Mouse (Mus musculus): ENCODE measurements around the gene Il17rb.
A peak's percentile ranks its signal among the peaks of the same experiment; 100 is the strongest.

The Il17rb gene

DNA sequence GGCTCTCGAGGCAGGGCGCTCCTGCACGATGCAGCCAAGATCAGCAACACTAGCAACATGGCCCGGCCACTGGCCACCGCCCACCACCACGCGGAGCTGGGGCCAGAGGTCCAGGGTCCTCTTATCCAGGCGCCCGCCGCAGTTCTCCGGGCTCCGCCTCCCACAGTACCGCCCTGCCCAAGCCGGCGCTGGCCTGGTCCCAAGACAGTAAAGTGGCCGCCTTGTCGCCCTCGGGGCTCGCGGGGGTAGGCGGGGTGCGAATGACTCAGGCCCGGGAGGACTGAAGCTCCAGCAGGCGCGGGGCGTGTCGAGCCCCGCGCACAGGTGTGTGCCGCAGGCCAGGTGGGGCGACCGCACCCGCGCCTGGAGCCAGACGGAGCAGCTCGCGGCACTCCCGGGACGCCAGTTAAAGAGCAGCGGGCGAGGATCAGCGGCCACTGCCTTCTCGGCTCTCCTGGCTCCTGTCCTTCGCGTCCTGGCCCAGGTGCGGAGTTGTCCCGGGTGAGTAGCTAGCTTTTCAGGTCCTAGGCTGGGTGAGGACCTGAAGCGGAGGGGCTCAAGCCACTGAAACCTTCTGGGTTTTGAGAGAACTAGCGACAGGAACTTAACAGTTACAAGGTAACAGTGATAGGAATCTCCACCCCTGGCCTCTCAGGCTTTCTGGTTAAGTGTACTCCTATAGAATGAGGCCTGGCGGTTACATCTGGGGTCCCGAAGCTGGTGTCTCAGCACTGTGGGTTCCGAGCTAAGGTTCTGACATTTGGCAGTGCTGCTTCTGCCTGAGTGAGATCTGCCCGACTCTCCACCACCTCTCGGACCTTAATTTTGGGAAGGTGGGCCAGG is at the start of gene Il17rb, which contains the start of gene Chdh:
TSS of gene Il17rb (minus strand) at position 164 of the 843 bp plus-strand sequence.
TSS of gene Chdh (plus strand) at position 291 of the 843 bp plus-strand sequence.
- DNase-seq: peak; percentile 35 to 48

DNA sequence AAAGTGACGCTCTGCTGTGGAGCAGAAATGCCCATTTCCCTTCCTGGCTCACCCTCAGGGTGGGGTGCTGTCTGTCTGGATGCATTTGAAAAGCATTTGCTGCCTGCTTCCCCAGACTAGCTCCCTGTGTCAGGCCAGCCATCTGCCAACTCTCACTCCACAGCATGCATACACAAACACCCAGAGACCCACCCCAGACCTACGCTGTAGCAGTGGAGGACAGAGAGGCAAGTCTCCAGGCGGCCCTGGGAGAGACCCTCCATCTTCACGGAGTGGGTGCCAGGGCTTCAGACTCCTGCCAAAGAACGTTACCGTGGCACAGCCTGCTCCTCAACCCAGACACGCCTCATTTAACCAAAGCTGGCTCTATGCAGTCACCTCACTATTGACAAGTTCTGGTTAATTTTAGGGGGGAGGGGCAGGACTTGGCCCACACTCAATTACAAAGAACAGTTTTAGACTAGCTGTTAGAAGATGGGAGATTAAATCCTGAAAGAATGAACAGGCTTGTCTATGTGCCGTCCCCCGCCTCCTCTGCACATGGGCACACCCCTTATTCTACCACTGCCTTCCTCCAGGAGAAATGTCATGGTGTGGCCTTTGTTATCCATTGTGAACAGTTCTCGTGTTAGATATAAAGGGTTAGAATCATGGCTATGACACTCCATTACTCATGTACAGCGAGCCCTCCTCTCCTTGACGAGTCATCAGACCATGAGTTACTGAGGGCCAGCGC is 47.5 kb upstream of the Il17rb start:
- DNase-seq: no peak

DNA sequence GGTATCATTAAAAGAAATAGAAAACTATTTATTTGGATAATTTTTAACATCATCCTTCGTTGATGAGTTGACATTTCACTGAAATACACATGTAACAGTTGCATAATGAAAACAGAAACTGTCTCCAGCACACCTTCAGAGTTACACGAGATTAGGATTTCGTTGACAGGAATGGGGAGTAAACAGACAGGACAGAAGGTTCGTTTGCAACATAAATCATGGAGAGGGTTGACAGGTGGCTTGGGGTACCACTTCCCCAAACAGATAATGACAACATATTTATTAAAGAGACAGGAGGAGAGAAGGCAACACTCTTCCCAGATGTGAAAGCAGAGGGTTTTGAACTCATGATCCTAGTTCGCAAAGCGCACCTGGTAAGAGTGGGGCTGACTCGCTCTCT is 46.2 kb upstream of the Il17rb start:
- DNase-seq: no peak

DNA sequence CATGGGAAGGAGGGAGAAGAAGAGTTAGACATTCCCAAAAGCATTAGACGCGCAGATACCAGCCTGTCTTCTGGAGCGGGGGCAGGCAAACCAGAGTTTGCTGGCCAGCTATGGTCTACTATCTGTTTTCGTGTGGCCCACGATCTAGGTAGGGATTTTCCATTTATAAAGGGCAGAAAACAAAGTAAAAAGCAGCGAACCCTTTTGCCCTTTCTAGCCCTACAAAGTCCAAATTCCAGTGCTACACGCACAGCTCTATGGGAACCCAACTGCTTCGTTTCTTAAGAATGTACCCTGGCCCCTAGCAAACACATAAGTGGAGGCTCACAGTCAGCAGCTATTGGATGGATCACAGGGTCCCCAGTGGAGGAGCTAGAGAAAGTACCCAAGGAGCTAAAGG is 41.6 kb upstream of the Il17rb start:
- DNase-seq: no peak

DNA sequence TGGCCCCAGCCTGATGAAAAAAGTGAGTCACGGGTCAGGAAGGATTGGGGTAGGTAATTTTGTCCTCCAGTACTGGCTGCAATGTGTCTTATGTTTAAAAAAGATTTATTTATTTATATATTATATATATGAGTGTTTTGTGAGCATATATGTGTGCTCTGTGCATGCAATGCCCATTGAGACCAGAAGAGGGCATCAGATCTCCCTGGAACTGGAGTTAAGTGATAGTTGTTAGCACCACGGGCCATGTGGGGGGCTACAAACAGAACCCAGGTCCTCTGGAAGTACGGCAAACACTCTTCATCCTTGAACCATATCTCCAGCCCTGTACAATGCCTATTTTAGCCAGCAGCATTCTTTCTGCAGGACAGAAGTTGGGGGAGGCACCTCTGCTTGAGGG is 39.4 kb upstream of the Il17rb start:
- DNase-seq: no peak

DNA sequence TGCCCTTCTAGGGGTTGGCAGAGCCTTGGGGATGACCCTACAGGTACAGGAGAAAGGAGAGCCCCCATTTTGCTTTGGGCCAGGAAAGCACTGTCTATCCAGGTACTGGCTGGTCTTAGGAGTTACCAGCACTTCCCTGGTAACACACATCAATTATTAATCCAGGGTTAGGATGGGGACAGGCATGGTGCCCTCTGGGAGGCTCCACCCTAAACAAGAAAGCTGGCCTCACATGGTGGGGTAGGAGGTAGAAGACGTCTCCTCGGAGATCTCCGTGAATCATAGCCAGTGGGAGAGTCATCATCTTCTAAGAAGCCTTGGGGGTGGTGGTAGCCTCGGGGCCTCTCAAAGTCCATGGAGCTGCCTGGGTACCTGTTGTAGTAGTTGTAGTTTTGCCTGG is 38.3 kb upstream of the Il17rb start:
- DNase-seq: no peak

DNA sequence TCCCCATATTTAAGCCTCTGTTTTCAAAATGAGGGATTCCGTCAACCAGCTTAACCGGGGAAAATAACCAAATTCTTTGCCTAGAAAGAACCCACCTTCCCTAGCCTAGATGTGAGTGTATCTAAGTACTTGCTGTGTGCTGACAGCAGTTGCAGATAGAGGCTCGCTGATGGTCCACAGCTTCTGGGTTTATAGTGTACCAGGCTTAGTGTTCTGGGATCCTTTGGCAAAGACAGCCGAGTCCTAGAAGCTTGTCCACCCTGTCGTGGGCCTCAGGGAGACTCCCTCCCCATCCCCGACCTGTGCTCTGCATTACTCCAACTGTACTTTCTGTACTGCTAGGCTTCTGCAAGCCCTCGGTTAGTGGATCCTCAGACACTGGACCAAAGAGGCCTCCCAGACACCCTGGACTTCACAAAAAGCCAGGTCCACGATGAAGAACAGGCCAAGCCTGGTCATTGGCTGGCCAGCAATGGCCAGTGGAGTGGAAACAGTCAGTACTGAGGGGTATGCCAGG is 37.1 kb upstream of the Il17rb start:
- DNase-seq: no peak

DNA sequence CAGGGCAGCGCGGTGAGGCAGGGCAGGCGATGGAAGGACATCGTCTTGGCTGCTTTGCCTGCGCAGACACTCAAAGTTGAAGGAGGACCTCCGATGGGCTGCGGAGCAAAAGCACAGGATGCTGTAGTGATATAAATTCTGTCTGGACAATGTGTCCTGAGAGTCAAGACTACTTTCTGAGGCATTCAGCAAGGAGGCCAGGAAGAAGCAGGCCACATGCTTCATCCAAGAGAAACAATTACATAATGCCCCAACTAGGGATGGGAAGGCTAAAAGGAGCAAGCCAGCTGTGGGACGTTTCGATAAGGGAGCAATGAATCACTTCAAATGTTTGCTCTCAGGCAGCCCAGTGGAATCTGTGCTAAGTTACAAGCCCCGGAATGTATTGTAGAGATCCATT is 36.5 kb upstream of the Il17rb start:
- DNase-seq: no peak

DNA sequence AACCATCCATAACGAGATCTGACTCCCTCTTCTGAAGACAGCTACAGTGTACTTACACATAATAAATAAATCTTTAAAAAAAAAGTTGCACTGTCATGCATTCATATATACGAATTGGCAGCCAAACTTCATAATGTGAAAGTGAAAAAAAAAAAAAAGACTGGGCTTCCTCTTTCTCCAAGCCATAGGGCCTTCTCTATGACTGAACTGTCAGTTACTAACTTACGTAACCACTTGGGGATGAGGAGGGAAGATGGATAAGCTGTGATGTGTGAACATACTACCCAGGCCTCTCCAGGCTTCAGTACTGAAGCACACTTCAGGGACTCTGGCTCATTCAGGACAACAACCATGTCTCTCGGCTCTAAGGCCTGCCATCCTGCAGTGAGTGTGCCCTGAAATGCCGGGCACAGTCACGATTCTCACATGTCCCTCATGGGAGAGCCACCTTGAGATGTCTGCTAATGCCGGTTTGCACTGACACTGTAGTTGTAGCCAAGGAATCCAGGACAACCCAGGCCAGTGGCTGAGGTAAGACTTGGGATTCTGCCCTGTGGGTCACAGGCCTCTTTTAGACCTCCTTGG is 34.8 kb upstream of the Il17rb start:
- no peak for DNase-seq

DNA sequence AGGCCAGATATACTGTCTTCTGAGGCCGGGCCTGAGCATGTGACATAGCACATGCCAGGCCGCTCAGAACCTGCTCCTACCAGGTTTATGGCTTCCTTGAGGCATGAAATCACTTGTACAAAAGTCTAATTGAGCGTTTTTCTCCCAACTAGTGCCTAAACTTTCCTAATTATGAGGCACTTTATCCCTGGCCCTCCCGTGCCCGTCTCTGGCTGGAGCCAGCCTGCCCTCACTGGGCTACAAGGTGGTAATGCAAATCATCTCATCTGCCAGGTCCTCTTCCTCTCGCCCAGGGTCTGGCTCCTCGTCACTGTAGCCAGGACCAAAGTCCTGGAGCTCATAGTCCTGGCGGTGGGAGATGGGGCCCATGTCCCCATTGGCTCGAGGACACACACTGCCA is 33.1 kb upstream of the Il17rb start:
- no peak for DNase-seq

DNA sequence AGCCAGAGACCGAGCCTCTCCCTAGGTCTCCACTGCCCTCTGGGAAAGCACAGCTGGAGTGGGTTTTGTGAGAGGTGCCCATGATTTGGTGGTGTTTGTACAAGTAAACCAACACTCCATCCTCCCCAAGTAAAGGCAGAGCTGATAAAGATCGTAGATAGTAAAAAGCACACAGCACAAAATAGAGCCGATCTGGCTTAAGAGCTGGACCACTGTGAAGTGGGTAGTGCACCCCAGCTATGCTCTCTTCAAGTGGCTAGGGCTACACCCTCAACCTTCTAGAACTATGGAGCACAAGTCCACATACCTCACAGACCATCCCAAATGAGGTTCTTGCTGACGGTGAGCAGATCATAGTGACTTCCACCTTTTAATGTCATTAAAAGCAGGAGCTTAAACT is 30.7 kb upstream of the Il17rb start:
- no peak for DNase-seq

DNA sequence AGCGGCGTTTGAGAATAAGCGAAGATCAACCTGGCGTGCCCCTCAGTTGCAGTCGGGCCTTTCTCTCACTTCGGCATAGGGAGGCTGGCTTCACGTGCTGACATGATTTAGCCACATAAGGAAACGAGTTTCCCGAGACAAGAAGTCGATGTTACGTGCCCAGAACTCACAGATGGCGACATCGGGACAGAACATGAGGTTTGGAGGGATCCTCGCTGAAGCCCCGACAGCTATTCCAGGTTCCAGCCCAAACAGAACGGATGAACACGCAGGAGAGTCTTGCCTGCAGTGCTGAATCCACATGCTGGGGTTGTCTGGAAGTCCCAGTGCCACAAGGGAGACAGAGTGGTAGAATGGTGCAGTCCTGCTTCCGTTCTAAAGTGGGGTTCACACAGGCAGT is 29.7 kb upstream of the Il17rb start:
- DNase-seq: no peak

DNA sequence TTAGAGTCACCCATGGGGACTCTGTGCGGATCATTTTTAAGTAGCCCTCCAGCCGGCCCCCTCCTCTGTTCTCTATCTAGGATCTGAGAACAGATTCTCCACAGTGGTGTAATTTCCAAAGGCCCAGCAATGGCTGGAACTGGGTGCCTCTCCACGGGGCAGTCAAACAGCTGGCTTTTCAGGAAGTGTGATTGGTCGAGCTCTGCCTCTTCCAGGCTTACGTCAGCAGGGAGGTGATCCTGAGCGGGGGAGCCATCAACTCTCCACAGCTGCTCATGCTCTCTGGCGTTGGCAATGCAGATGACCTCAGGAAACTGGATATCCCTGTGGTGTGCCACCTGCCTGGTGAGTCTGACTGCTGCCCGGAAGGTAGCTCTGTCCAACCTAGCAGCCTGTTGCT is 24.7 kb upstream of the Il17rb start:
- no peak for DNase-seq

DNA sequence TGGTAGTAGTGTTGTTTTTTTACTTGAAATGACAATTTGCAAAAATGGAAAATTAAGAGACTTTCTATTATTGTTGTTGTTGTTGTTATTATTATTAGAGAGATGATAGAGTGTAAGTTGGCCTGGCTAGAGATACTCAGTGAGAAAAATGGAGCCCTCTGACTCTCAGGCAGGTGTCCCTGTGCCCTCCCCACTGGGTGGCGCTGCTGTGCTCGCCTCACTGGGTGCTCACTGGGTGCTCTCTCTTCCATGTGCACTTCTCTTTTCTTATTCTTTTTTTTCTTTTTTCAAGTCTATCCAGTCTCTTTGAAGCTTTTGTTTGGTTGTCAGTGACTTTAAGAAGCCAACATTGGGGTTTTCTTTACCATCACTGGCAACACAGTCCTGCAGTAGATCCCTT is 18.7 kb upstream of the Il17rb start:
- DNase-seq: no peak

DNA sequence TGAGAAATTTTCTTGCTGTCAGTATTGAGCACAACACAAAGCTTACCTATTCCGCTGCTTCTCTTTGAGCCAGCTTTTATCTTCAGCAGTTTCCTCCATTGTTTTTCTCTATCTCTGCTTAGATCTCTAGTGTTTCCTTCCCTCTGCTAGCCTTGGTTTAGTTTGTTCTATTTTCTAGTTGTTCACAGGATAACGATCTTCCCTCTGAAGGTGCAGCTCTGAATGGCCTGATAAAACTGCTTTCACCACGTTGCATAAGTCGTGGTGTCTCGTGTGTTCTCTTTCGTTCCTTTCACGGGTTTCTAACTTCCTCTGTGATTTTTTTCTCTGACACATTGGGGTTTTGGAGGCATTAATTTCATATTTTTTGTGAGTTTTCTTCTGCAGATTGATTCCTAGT is 15.7 kb upstream of the Il17rb start:
- no peak for DNase-seq

DNA sequence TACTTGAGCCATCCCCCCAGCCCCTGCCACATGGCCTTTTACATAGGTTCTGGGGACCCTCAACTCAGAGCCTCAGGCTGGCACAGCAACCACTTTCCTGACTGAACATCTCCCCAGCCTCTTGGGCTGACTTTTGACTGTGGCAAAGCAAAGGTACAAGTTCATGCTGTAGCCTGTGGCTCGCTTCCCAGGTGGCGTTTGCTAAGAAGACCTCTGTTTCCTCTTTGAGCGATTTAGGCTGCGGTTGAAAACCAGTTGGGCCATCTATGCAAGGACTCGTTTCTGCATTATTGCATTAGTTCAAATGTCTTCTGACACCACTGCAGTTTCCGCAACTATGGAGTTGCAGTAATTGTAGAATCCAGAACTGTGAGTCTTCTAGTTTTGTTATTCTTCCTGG is 13.8 kb upstream of the Il17rb start:
- no peak for DNase-seq

DNA sequence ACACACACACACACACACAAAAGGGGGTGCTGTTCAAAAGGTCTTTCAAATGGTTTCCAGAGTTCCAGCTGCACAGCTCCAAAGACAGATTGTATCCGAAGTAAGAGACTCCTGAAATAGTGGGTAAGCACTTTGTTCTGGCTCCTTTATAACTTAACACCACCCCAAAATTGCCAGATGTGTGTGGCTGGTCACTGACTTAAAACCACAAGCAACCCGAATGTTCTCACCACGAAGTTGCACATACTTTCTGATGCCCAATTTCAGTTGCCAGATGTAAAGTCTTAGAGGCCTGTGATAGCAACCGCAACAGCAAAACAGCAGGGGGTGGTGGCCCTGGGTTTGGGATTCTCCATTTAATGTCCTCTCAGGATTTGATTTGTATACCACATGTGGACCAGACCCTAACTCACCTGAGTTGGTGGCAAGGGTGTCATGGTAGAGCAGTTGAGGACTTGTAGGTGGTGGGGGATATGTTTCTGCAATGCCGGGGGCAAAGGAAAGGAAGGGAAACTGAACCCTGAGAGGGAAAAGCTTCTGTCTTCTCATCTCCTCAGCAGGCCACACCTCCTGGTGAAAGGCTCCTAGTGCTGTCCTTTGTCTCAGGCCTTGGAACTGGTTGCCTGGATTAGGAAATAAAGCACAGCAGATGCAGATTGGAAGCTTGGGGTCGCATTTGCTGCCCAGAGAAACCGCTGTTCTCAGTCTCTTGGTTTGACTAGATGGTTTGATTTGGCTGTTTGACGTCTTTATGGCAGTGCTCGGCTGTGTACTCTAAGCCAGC is 11.3 kb upstream of the Il17rb start:
- no peak for DNase-seq

DNA sequence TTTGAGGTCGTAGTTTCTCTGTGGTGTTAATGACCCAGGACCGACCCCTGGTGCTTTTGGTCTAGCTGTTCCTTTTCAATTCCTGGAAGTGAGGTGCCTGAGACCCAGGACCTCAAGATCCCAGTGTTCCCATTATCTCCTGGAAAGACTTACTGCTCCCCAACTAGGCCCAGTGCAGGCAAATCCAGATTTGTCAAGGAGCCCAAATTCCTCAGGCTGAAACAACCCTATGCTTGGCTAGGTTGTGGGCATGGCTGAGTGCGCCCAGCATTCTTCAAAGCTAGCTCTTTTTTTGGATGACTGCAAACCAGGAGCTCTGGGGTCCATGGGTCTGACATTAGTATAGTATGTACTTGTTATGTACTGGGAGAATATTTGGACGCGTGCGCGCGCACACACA is 10.7 kb upstream of the Il17rb start:
- DNase-seq: no peak

DNA sequence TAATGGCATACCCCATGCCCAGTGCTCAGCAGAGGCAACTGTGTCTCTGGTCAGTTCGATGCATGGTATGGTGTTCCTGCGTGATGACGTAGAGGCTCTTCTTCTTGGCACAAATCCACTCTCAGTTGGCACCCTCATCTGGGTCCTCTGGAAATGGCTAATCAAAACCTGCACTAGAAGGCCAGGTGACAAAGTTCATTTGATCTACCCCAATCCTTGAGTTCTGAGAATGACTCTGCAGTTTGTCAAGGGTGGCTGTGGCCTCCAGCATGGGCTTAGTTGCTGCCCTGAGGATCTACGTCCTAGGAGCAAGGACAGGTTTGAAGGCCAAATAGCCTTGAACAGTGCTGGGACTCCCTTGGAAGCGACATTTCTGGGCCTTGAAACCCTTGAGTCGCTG is 10.2 kb upstream of the Il17rb start:
- DNase-seq: no peak

DNA sequence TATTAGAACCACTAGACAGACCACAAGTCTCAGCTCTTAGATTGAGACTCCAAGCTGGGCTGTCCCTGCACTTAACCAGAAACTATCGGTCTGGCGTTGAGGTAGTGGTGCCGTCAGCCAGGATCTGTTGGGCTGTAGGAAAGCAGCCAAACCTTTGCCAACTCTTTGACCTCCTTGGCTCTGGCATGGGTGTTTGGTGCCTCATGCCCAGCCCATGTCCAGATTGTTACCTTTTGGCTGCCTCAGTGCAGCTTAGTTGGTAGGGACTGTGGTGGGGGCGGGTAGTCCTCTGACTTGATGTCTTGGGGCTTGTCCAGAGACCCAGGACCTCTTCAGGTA is 9.7 kb upstream of the Il17rb start:
- no peak for DNase-seq

DNA sequence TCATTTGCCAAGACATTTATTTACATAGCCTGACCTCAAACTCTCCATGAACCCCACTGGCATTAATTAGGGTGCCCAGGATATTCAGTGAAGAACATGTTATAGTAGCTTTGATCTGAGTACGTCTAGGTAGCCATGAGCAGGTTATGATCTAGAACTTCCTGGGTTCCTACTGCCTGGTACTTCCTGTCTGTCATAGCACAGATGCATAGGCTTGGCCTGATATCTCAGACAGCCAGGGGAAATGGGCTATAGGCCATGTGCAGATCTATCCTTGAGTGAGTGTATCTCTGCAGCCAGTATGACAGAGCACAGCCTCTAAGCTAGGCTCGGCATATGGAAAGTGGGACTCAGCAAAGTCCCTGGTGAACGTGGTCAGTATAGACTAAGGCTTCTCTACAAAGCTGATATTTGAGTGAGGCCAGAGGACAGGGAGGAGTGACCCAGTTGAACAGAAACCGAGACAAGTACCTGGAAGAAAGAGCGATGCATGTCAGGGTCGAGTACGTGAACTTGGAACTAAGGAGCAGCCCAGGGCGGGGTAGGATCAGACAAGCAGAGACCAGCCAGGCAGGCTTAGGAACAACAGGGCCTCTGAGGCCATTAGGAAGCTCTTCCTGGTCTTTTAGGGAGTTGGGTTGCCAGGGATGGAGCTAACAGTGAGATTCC is 9.2 kb upstream of the Il17rb start:
- DNase-seq: no peak

DNA sequence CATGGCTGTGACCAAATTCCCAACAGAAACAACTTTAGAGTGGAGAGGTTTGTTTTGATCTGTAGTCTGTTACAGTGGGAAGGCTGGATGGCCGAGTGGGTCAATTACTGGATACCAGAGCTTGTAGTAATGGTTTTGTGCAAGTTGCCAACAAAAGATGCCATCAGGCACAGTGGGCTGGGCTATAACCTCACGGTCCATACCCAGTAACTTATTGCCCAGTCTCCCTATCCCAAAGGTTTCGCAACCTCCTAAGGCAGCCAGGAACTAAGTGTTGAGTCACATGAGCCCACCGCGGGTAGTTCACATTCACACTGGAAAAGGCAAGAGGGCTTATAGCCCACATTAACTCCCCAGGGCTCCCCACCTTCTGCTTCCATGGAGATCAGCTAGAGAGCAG is 8.0 kb upstream of the Il17rb start:
- no peak for DNase-seq

DNA sequence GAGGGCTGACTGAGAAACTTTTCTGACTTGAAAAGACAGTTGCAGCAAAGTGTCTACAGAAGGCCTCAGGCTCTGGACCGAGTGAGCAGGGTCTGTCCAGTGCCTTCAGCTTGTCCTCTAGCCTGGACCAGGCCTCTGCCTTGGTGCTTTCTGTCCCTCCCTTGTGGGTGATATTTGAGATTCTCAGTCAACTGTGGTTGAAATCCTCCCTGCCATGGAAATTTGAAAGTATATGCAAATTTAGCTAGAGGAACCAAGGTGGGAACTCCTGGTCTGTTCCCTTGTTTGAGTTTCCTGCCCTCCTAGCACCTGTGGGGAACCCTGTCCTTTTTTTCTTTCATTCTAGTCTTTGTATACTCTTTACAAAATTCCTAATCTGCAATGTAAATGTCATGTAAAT is 6.3 kb upstream of the Il17rb start:
- DNase-seq: no peak

All from cerebellum, adult 18-20 months (tissue).